Comparison of ENCODE assay signal across 10 mouse cellular contexts in the genomic region with DNA sequence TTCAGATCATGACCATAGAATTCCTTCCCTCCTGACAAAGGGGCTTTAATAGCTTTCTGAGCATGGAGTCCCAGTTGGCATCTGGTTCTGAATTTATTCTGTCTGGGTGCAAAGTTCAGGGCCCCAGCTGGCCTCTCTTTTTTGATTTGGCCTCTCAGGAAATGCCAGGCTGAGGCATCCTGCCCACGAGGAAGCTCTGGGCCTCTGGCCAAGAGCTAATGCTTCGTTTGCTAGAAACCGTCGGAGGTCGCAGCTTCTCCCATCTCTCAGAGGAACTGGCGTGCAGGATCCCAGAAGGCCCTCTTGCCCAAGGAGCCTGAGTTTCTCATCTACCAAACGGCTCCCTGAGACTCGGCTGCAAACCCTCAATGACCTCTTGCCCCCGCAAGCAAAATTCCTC. TPM values are rescaled to one million over a fixed set of nuclear protein-coding genes. Genes with fewer than 3 reads are reported as not detected.
DNase-seq lines count a peak whose midpoint lies in the region; ATAC-seq and TF ChIP-seq lines count a peak whose summit lies in the region.
"Had no signal": no experiment of that assay in that cellular context is flagged by ENCODE, and none has a peak within 500 bp of the region (broad histone marks: within the 10 kb centered on the region; RNA-seq: fewer than 3 reads in every experiment).

No protein-coding gene starts in this region.

- DNase-seq in forebrain, embryonic 10.5 days (ENCODE audit: extremely low spot score, low spot score) = peak; percentile 20
- peak; percentile 52 for DNase-seq in retina, postnatal 1 day
- DNase-seq in retina, embryonic 14.5 days (ENCODE audit: low spot score) = no peak
- peak; percentile 69 to 76 for DNase-seq in kidney, postnatal 36 days
- DNase-seq in stomach, postnatal 0 days (ENCODE audit: low spot score) = no peak
- no peak for DNase-seq in spleen, adult 12 weeks (ENCODE audit: low spot score)
- no peak for DNase-seq in gastrocnemius, adult 18-20 months (ENCODE audit: low spot score)
- DNase-seq: liver, embryonic 13.5 days had no signal

- no peak for TF ChIP-seq CTCF in stomach, postnatal 0 days (IDR thresholded peaks at IDR 0.05; ENCODE audit: low read depth)

- H3K4me3 ChIP-seq in forebrain, embryonic 10.5 days = no peak overlapping the region
- H3K4me3 ChIP-seq in forebrain, embryonic 12.5 days (replicated peaks) = no peak overlapping the region
- H3K4me3 ChIP-seq in stomach, postnatal 0 days (ENCODE audit: low read depth, low read length) = 0 out of 2 replicates have a peak overlapping the region, but pooled peaks have one; percentile 4
- H3K4me3 ChIP-seq: liver, embryonic 13.5 days had no signal

- peaks cover 18% of the 10 kb centered on the region for H3K36me3 ChIP-seq in forebrain, embryonic 10.5 days (replicated peaks)
- no peaks in the 10 kb centered on the region for H3K36me3 ChIP-seq in forebrain, embryonic 12.5 days (replicated peaks)
- H3K36me3 ChIP-seq in stomach, postnatal 0 days (ENCODE audit: control insufficient read depth, insufficient read depth, low read length) = no peaks in the 10 kb centered on the region
- H3K36me3 ChIP-seq: liver, embryonic 13.5 days had no signal

- no peak overlapping the region for H3K4me2 ChIP-seq in forebrain, embryonic 12.5 days
- no peak overlapping the region; the same call in 1 of the 2 replicates for H3K4me2 ChIP-seq in stomach, postnatal 0 days (replicated peaks; ENCODE audit: low read depth)
- H3K4me2 ChIP-seq: liver, embryonic 13.5 days had no signal

- H3K9me3 ChIP-seq in forebrain, embryonic 10.5 days = no peaks in the 10 kb centered on the region
- H3K9me3 ChIP-seq in forebrain, embryonic 12.5 days = no peaks in the 10 kb centered on the region
- no peaks in the 10 kb centered on the region for H3K9me3 ChIP-seq in stomach, postnatal 0 days (ENCODE audit: control insufficient read depth, low read length)
- H3K9me3 ChIP-seq: liver, embryonic 13.5 days had no signal

- H3K27me3 ChIP-seq in forebrain, embryonic 10.5 days (ENCODE audit: poor library complexity, severe bottlenecking) = peaks cover 47% of the 10 kb centered on the region
- peaks cover 43% of the 10 kb centered on the region for H3K27me3 ChIP-seq in forebrain, embryonic 12.5 days
- H3K27me3 ChIP-seq in stomach, postnatal 0 days (ENCODE audit: control insufficient read depth, insufficient read depth, low read length) = no peaks in the 10 kb centered on the region; the same call in 1 of the 2 replicates

- H3K4me1 ChIP-seq in forebrain, embryonic 10.5 days = peaks cover 40% of the 10 kb centered on the region
- peaks cover 28% of the 10 kb centered on the region for H3K4me1 ChIP-seq in forebrain, embryonic 12.5 days
- H3K4me1 ChIP-seq in stomach, postnatal 0 days (replicated peaks; ENCODE audit: control insufficient read depth, insufficient read depth) = peaks cover 5% of the 10 kb centered on the region; the same call in 1 of the 2 replicates
- H3K4me1 ChIP-seq: liver, embryonic 13.5 days had no signal

- TF ChIP-seq EP300 in stomach, postnatal 0 days (optimal IDR thresholded peaks at IDR 0.05) = no peak

- WGBS in forebrain, embryonic 10.5 days = 43% methylated on average over 9 of the region's 9 CpGs
- 36% methylated on average over 9 of the region's 9 CpGs for WGBS in forebrain, embryonic 12.5 days
- 19% methylated on average over 9 of the region's 9 CpGs for WGBS in stomach, postnatal 0 days

- H3K9ac ChIP-seq in forebrain, embryonic 12.5 days = no peak overlapping the region
- no peak overlapping the region for H3K9ac ChIP-seq in stomach, postnatal 0 days (ENCODE audit: low read length)
- H3K9ac ChIP-seq: liver, embryonic 13.5 days had no signal

- no peak for ATAC-seq in forebrain, embryonic 12.5 days (ENCODE audit: low FRiP score)
- no peak for ATAC-seq in stomach, postnatal 0 days (ENCODE audit: low FRiP score, low TSS enrichment)

- 0 out of 2 replicates have a peak overlapping the region, but pooled peaks have one; percentile 11 for H3K27ac ChIP-seq in forebrain, embryonic 10.5 days
- no peak overlapping the region for H3K27ac ChIP-seq in forebrain, embryonic 12.5 days
- H3K27ac ChIP-seq in stomach, postnatal 0 days (replicated peaks) = no peak overlapping the region
- H3K27ac ChIP-seq: liver, embryonic 13.5 days had no signal

RNA-seq across cellular contexts. Expression of a gene that starts 2.5 kb away (rescaled TPM):
- 16.4 and 16.6 TPM in 2 replicates for polyA plus RNA-seq in forebrain, embryonic 10.5 days (2016; fragmentation: Nextera tagmentation; extraction: Ambion mirVana)
- 14.2 and 14.7 TPM in 2 replicates for polyA plus RNA-seq in forebrain, embryonic 12.5 days (2016; fragmentation: Nextera tagmentation; extraction: Ambion mirVana)
- polyA plus RNA-seq in stomach, postnatal 0 days (2015; fragmentation: Nextera tagmentation; extraction: Ambion mirVana) = 46.0 and 50.6 TPM in 2 replicates
- 10 to 100 TPM; 12.0 to 13.4 TPM for total RNA-seq in gastrocnemius, adult 18-20 months (2021)

RNA-seq across cellular contexts. Expression of a gene that starts 13.6 kb away (rescaled TPM):
- polyA plus RNA-seq in forebrain, embryonic 10.5 days (2016; fragmentation: Nextera tagmentation; extraction: Ambion mirVana) = 0.10 and 0.24 TPM in 2 replicates
- polyA plus RNA-seq in forebrain, embryonic 12.5 days (2016; fragmentation: Nextera tagmentation; extraction: Ambion mirVana) = not detected in 2 replicates
- polyA plus RNA-seq in stomach, postnatal 0 days (2015; fragmentation: Nextera tagmentation; extraction: Ambion mirVana) = 2.3 and 4.5 TPM in 2 replicates
- not detected for total RNA-seq in gastrocnemius, adult 18-20 months (2021)

RNA-seq across cellular contexts. Expression of a gene that starts 22.8 kb away (rescaled TPM):
- not detected in 2 replicates for polyA plus RNA-seq in forebrain, embryonic 10.5 days (2016; fragmentation: Nextera tagmentation; extraction: Ambion mirVana)
- not detected in 2 replicates for polyA plus RNA-seq in forebrain, embryonic 12.5 days (2016; fragmentation: Nextera tagmentation; extraction: Ambion mirVana)
- polyA plus RNA-seq in stomach, postnatal 0 days (2015; fragmentation: Nextera tagmentation; extraction: Ambion mirVana) = not detected in 2 replicates
- total RNA-seq in gastrocnemius, adult 18-20 months (2021) = not detected
- total RNA-seq: gastrocnemius, postnatal 4 days had no signal
- polyA plus RNA-seq: liver, embryonic 13.5 days had no signal

Comparison
In these comparisons a context has a peak if more than half of its experiments do, and no peak if none do; other contexts are left out.
1. DNase-seq: peak in forebrain, embryonic 10.5 days (single experiment), retina, postnatal 1 day (single experiment) and kidney, postnatal 36 days (2 of 2); none in retina, embryonic 14.5 days (single experiment), stomach, postnatal 0 days (single experiment), spleen, adult 12 weeks (single experiment) and gastrocnemius, adult 18-20 months (single experiment).